Mouse (Mus musculus) MEL (cell line): Measurements from ENCODE around the gene Cnih2.

Experiments used
- CTCF ChIP-seq, 3 experiments: IDR thresholded peaks in 2 of 3; conservative IDR thresholded peaks in 1 of 3; 2 replicates each; pipeline ENCODE4 v1.5.1; 2011 to 2012; ENCODE audit warnings: low read length in 3 of 3, low read depth in 2 of 3, mild to moderate bottlenecking in 2 of 3, improper control_type of control experiment in 1 of 3, inconsistent platforms in 1 of 3, mixed read lengths in 1 of 3, moderate library complexity in 1 of 3; ENCODE audit not compliant: control insufficient read depth in 1 of 3, insufficient read depth in 1 of 3, poor library complexity in 1 of 3, severe bottlenecking in 1 of 3
- GATA1 ChIP-seq: IDR thresholded peaks from 2 replicates; pipeline ENCODE4 v1.6.1; 2011; ENCODE audit warnings: low read depth, low read length, improper control_type of control experiment
- HCFC1 ChIP-seq: IDR thresholded peaks from 2 replicates; pipeline ENCODE4 v1.6.1; 2012; ENCODE audit warnings: low read depth, mild to moderate bottlenecking, inconsistent platforms, low read length, improper control_type of control experiment, moderate library complexity
- POLR2A ChIP-seq, 2 experiments: IDR thresholded peaks; 2 replicates each; pipeline ENCODE4 v1.6.1; 2011 to 2012; ENCODE audit warnings: low read length in 2 of 2, mild to moderate bottlenecking in 2 of 2, control low read depth in 1 of 2, improper control_type of control experiment in 1 of 2, low read depth in 1 of 2, moderate library complexity in 1 of 2; ENCODE audit not compliant: control insufficient read depth in 1 of 2, insufficient read depth in 1 of 2, poor library complexity in 1 of 2
- RAD21 ChIP-seq: IDR thresholded peaks from 2 replicates; pipeline ENCODE4 v1.6.1; 2011; ENCODE audit warnings: mild to moderate bottlenecking, low read depth, low read length, improper control_type of control experiment
- USF1 ChIP-seq: IDR thresholded peaks from 2 replicates; pipeline ENCODE4 v1.6.1; 2014; ENCODE audit warnings: low read depth, mild to moderate bottlenecking, inconsistent platforms, low read length, improper control_type of control experiment, moderate library complexity

DNA sequence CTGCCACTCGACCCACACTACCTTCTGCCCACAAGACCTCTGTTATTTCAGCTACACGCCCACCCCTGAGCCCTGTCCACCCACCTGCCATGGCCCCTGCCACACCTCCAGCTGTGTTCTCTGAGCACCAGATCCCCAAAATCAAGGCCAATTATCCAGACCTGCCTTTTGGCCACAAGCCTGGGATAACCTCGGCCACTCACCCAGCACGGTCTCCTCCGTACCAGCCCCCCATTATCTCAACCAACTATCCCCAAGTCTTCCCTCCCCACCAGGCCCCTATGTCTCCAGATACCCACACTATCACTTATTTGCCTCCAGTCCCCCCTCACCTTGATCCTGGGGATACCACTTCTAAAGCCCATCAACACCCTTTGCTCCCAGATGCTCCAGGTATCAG is 28.8 kb downstream of the Cnih2 start:
- TF ChIP-seq USF1 (no peak), POLR2A (IDR thresholded peaks at IDR 0.05; ENCODE audit: control insufficient read depth in 1 of 2, insufficient read depth in 1 of 2, low read depth in 1 of 2, low read length in 2 of 2, poor library complexity in 1 of 2) (no peak), RAD21 (no peak), CTCF (IDR thresholded peaks at IDR 0.05 in 2 of 3, conservative IDR thresholded peaks at IDR 0.05 in 1 of 3; ENCODE audit: control insufficient read depth in 1 of 3, insufficient read depth in 1 of 3, low read depth in 2 of 3, low read length in 3 of 3, poor library complexity in 1 of 3, severe bottlenecking in 1 of 3) (no peak), HCFC1 (no peak), GATA1 (no peak)
